Mouse (Mus musculus): ENCODE results near the gene Ifnab.

GRCm38 (mm10) chr4:88691259-88691658, at the start of gene Ifnab:
- TF ChIP-seq CTCF (IDR thresholded peaks at IDR 0.05) (no peak), EP300 (IDR thresholded peaks at IDR 0.05; ENCODE audit: insufficient read depth, low read depth, low read length) (no peak)
